Mouse (Mus musculus) layer of hippocampus, adult 9-10 months (tissue): ENCODE results near the gene Mthfd1l.

Source experiments
- DNase-seq: peaks from one replicate; pipeline ENCODE4 v3.0.0; 2022; ENCODE audit warnings: low spot score

The Mthfd1l gene

GRCm38 (mm10) chr10:4210313-4211066 lies 237.6 kb downstream of the Mthfd1l start:
- peak; percentile 9 for DNase-seq

DNA sequence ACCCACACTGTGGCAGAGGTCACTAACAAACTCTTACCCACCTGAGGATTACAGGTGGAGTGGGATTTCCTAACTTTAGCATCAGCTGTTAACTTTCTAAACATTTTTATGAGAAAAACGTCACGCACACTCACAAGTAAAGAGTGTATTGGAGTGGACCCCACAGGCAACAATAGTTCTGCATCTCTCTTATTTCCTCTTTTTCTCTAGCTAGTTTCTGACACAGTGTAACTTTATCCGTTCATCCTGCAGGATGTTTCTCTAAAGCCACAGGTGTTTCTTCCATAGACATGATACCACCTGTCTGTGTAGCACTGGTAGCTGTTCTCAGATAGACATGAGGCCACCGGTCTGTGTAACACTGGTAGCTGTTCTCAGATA lies 238.1 kb downstream of the Mthfd1l start:
- no peak for DNase-seq
